Mouse (Mus musculus): ENCODE measurements at regions not wholly inside any gene's neighbourhood (a gene's known extent, or its start where the extent isn't known, plus 50 kb on each side); places are given as distances from the start of the nearest gene placed in this dataset.
"Not testable (repeated sequence)": the region's sequence is repeated elsewhere in the genome, so short reads cannot be mapped to it uniquely, and the experiment has no call there.

- no peak for DNase-seq
Observed at GRCm38 (mm10) chr16:86894982-86895381, 459.0 kb upstream of the N6amt1 start.

GRCm38 (mm10) chr16:86894333-86894732, 459.7 kb upstream of the N6amt1 start:
- no peak for DNase-seq

- DNase-seq = no peak
Observed at GRCm38 (mm10) chr16:86888421-86888820, 465.6 kb upstream of the N6amt1 start.

- no peak for DNase-seq
Observed at GRCm38 (mm10) chr16:86887605-86888004, 466.4 kb upstream of the N6amt1 start.

GRCm38 (mm10) chr16:86883862-86884261, 470.1 kb upstream of the N6amt1 start:
- no peak for DNase-seq

- no peak for DNase-seq
Observed at GRCm38 (mm10) chr16:86882529-86882928, 471.5 kb upstream of the N6amt1 start.

GRCm38 (mm10) chr16:86881583-86881982, 472.4 kb upstream of the N6amt1 start:
- DNase-seq = no peak

- no peak for DNase-seq
Observed at GRCm38 (mm10) chr16:86860828-86861227, 493.2 kb upstream of the N6amt1 start.

- no peak for DNase-seq
Observed at GRCm38 (mm10) chr16:86855891-86856290, 498.1 kb upstream of the N6amt1 start.

- no peak for DNase-seq
Observed at GRCm38 (mm10) chr16:86855312-86855711, 498.7 kb upstream of the N6amt1 start.

- no peak for DNase-seq
Observed at GRCm38 (mm10) chr16:86853398-86853797, 500.6 kb upstream of the N6amt1 start.

- DNase-seq = no peak
Observed at GRCm38 (mm10) chr16:86838457-86839337, 515.3 kb upstream of the N6amt1 start.

- DNase-seq = no peak
Observed at GRCm38 (mm10) chr16:86827645-86828044, 526.3 kb upstream of the N6amt1 start.

- DNase-seq = no peak
Observed at GRCm38 (mm10) chr16:86826641-86827040, 527.3 kb upstream of the N6amt1 start.

- DNase-seq = no peak
Observed at GRCm38 (mm10) chr16:86823496-86823895, 530.5 kb upstream of the N6amt1 start.

- no peak for DNase-seq
Observed at GRCm38 (mm10) chr16:86821586-86821985, 532.4 kb upstream of the N6amt1 start.

- not testable (repeated sequence) for DNase-seq
Observed at GRCm38 (mm10) chr16:86818639-86819038, 535.3 kb upstream of the N6amt1 start.

- DNase-seq = no peak
Observed at GRCm38 (mm10) chr16:86816763-86817593, 537.0 kb upstream of the N6amt1 start.

GRCm38 (mm10) chr16:86816006-86816405, 538.0 kb upstream of the N6amt1 start:
- DNase-seq = no peak

GRCm38 (mm10) chr16:86812692-86813091, 541.3 kb upstream of the N6amt1 start:
- DNase-seq = no peak

GRCm38 (mm10) chr16:86808644-86809324, 545.2 kb upstream of the N6amt1 start:
- no peak for DNase-seq

GRCm38 (mm10) chr16:86806374-86806773, 547.6 kb upstream of the N6amt1 start:
- no peak for DNase-seq

GRCm38 (mm10) chr16:86776086-86776485, 577.9 kb upstream of the N6amt1 start:
- no peak for DNase-seq

Measured in thymus, postnatal 25 days (tissue).